Mouse (Mus musculus) lung, embryonic 14.5 days (tissue): ENCODE measurements around the gene Crip1. TPM values are rescaled to one million over a fixed set of nuclear protein-coding genes. Genes with fewer than 3 reads are reported as not detected.
"Not testable (repeated sequence)": the region's sequence is repeated elsewhere in the genome, so short reads cannot be mapped to it uniquely, and the experiment has no call there.

Experiments used
- ATAC-seq: fragments of 200-750 bp; cut with Nextera tagmentation; 2 replicates; pipeline ENCODE4 v1.8.0; 2017; ENCODE audit warnings: mild to moderate bottlenecking, moderate TSS enrichment, moderate library complexity; ENCODE audit not compliant: insufficient read depth
- DNase-seq: peaks from one replicate; pipeline ENCODE4 v3.0.0-alpha.2; 2015
- H3K27ac ChIP-seq: fragments of 300-500 bp; sonication (generic); 2 replicates; pipeline ENCODE4 v1.5.1; 2014; ENCODE audit warnings: low read depth, mild to moderate bottlenecking, moderate library complexity
- H3K27me3 ChIP-seq: fragments of 300-500 bp; sonication (generic); 2 replicates; pipeline ENCODE4 v1.6.1; 2014; ENCODE audit warnings: low read length, control low read depth; ENCODE audit not compliant: insufficient read depth
- H3K36me3 ChIP-seq: fragments of 300-500 bp; sonication (generic); 2 replicates; pipeline ENCODE4 v1.6.1; 2014; ENCODE audit warnings: control low read depth; ENCODE audit not compliant: insufficient read depth
- H3K4me1 ChIP-seq: fragments of 300-500 bp; sonication (generic); 2 replicates; pipeline ENCODE4 v1.6.1; 2014; ENCODE audit warnings: antibody characterized with exemption, control low read depth; ENCODE audit not compliant: insufficient read depth
- H3K4me2 ChIP-seq: fragments of 300-500 bp; sonication (generic); 2 replicates; pipeline ENCODE4 v1.6.1; 2014; ENCODE audit warnings: mild to moderate bottlenecking
- H3K4me3 ChIP-seq: fragments of 300-500 bp; sonication (generic); 2 replicates; pipeline ENCODE4 v1.5.1; 2014; ENCODE audit warnings: low read depth, low read length
- H3K9ac ChIP-seq: fragments of 300-500 bp; sonication (generic); 2 replicates; pipeline ENCODE4 v1.6.1; 2014
- H3K9me3 ChIP-seq: fragments of 300-500 bp; sonication (generic); 2 replicates; pipeline ENCODE4 v1.6.1; 2016; ENCODE audit warnings: low read depth, low read length, control low read depth
- CTCF ChIP-seq: IDR thresholded peaks from 2 replicates; pipeline ENCODE4 v1.5.1; 2016; ENCODE audit warnings: antibody characterized with exemption, low read depth
- WGBS: fragments of 180-500 bp; shearing (Covaris S2); extraction: QIAGEN DNeasy Blood & Tissue Kit; methylation state at CpG from one replicate; pipeline ENCODE4 v1.1.7; 2014; 5-methylcytosine and 5-hydroxymethylcytosine counted together
- polyA plus RNA-seq: library from polyadenylated mRNA; unstranded; fragments of >200 nt; fragmentation: Nextera tagmentation; extraction: Ambion mirVana; gene quantifications from 2 replicates; pipeline ENCODE4 v1.2.1, GENCODE M21; 2014

The Crip1 gene
- polyA plus RNA-seq, 1 experiment from 2014 or later = 237 TPM

GRCm38 (mm10) chr12:113185442-113186291 is 39.6 kb downstream of the Crip1 start, which contains the start of gene Tmem121:
Tmem121 (plus strand) TSS chr12:113185930.
- peaks cover 25% of the 10 kb centered on the region for H3K27me3 ChIP-seq
- DNase-seq = peak; percentile 61
- H3K4me3 ChIP-seq = peak within 1 kb of the TSS; percentile 57
- TF ChIP-seq CTCF = no peak
- peaks cover 7% of the 10 kb centered on the region; the same call in 1 of the 2 replicates for H3K4me1 ChIP-seq
- peak; percentile 51; the same call in 1 of the 2 replicates for ATAC-seq
- H3K27ac ChIP-seq = no peak within 1 kb of the TSS
- no peaks in the 10 kb centered on the region for H3K36me3 ChIP-seq
- no peaks in the 10 kb centered on the region for H3K9me3 ChIP-seq
- WGBS = 2% methylated on average over 63 of the region's 63 CpGs
- H3K4me2 ChIP-seq = peak within 1 kb of the TSS; percentile 92
- H3K9ac ChIP-seq = peak within 1 kb of the TSS; percentile 57

GRCm38 (mm10) chr12:113186326-113187010 is 40.4 kb downstream of the Crip1 start:
- no peak for TF ChIP-seq CTCF
- Histone ChIP-seq H3K36me3 (no peaks in the 10 kb centered on the region), H3K9ac (peak overlapping the region; percentile 57), H3K4me3 (peak overlapping the region; percentile 57), H3K9me3 (no peaks in the 10 kb centered on the region), H3K4me1 (peaks cover 7% of the 10 kb centered on the region; the same call in 1 of the 2 replicates), H3K27me3 (peaks cover 25% of the 10 kb centered on the region), H3K27ac (no peak overlapping the region), H3K4me2 (peak overlapping the region; percentile 92)
- WGBS = 41% methylated on average over 12 of the region's 12 CpGs
- DNase-seq = no peak
- ATAC-seq = no peak

- Histone ChIP-seq H3K4me3 (peak overlapping the region; percentile 36), H3K27ac (no peak overlapping the region), H3K4me1 (peaks cover 7% of the 10 kb centered on the region; the same call in 1 of the 2 replicates), H3K9ac (no peak overlapping the region; the same call in 1 of the 2 replicates), H3K36me3 (no peaks in the 10 kb centered on the region), H3K27me3 (peaks cover 25% of the 10 kb centered on the region), H3K9me3 (no peaks in the 10 kb centered on the region), H3K4me2 (peak overlapping the region; percentile 92)
- DNase-seq (no peak), ATAC-seq (no peak)
- no peak for TF ChIP-seq CTCF
- 48% methylated on average over 4 of the region's 4 CpGs for WGBS
Observed at GRCm38 (mm10) chr12:113187011-113187375, 40.9 kb downstream of the Crip1 start.

- Histone ChIP-seq H3K9me3 (no peaks in the 10 kb centered on the region), H3K36me3 (no peaks in the 10 kb centered on the region), H3K4me2 (peak overlapping the region; percentile 92), H3K27me3 (peaks cover 25% of the 10 kb centered on the region), H3K9ac (peak overlapping the region; percentile 5; the same call in 1 of the 2 replicates), H3K27ac (no peak overlapping the region), H3K4me3 (peak overlapping the region; percentile 36), H3K4me1 (peaks cover 7% of the 10 kb centered on the region; the same call in 1 of the 2 replicates)
- peak; percentile 84 for TF ChIP-seq CTCF
- ATAC-seq (peak; percentile 79), DNase-seq (peak; percentile 91)
- WGBS = 3% methylated on average over 56 of the region's 56 CpGs
Observed at GRCm38 (mm10) chr12:113187584-113188295, 41.6 kb downstream of the Crip1 start.

- Histone ChIP-seq H3K36me3 (no peaks in the 10 kb centered on the region), H3K4me3 (peak overlapping the region; percentile 36), H3K9ac (no peak overlapping the region), H3K9me3 (no peaks in the 10 kb centered on the region), H3K27ac (no peak overlapping the region), H3K4me1 (peaks cover 7% of the 10 kb centered on the region; the same call in 1 of the 2 replicates), H3K27me3 (peaks cover 25% of the 10 kb centered on the region), H3K4me2 (peak overlapping the region; percentile 92)
- WGBS = 83% methylated on average over 51 of the region's 51 CpGs
- ATAC-seq = no peak; the same call in 1 of the 2 replicates
- no peak for DNase-seq
- no peak for TF ChIP-seq CTCF
Observed at GRCm38 (mm10) chr12:113188349-113189055, 42.4 kb downstream of the Crip1 start.

GRCm38 (mm10) chr12:113193423-113193822 is 47.3 kb downstream of the Crip1 start:
- Histone ChIP-seq H3K27ac (no peak overlapping the region), H3K4me2 (no peak overlapping the region), H3K27me3 (no peaks in the 10 kb centered on the region), H3K9ac (no peak overlapping the region), H3K36me3 (no peaks in the 10 kb centered on the region), H3K4me1 (no peaks in the 10 kb centered on the region), H3K9me3 (no peaks in the 10 kb centered on the region), H3K4me3 (no peak overlapping the region)
- ATAC-seq (no peak), DNase-seq (no peak)
- TF ChIP-seq CTCF = no peak
- 40% methylated on average over 2 of the region's 2 CpGs for WGBS

GRCm38 (mm10) chr12:113199132-113199531 is 53.0 kb downstream of the Crip1 start:
- not testable (repeated sequence) for H3K27ac ChIP-seq, H3K4me3 ChIP-seq, H3K4me2 ChIP-seq, ATAC-seq, H3K9me3 ChIP-seq, H3K36me3 ChIP-seq, H3K4me1 ChIP-seq, DNase-seq, H3K9ac ChIP-seq, H3K27me3 ChIP-seq
- WGBS = 94% methylated on average over 3 of the region's 6 CpGs
